Mouse (Mus musculus): ENCODE data around the gene Zc3h18.

The Zc3h18 gene

GRCm38 (mm10) chr8:122463651-122464640 lies 87.5 kb downstream of the Zc3h18 start:
- no peak for DNase-seq (ENCODE audit: low read depth, low spot score)

- no peak for DNase-seq (ENCODE audit: low read depth, low spot score)
These were observed 88.6 kb downstream of the Zc3h18 start for GRCm38 (mm10) chr8:122464985-122465384.

All from brain, adult 2 months (tissue).